Mouse (Mus musculus) neural tube, embryonic 11.5 days (tissue): ENCODE measurements around the gene Scp2. TPM values are rescaled to one million over a fixed set of nuclear protein-coding genes. Genes with fewer than 3 reads are reported as not detected.
"Not testable (repeated sequence)": the region's sequence is repeated elsewhere in the genome, so short reads cannot be mapped to it uniquely, and the experiment has no call there.

ENCODE experiments used
- ATAC-seq: fragments of 200-750 bp; cut with Nextera tagmentation; 2 replicates; pipeline ENCODE4 v1.8.0; 2017; ENCODE audit warnings: moderate number of reproducible peaks, mild to moderate bottlenecking, moderate TSS enrichment, moderate library complexity; ENCODE audit not compliant: insufficient read depth, low FRiP score, low TSS enrichment
- DNase-seq: peaks from one replicate; pipeline ENCODE4 v3.0.0-alpha.2; 2015; ENCODE audit warnings: low spot score
- H3K27ac ChIP-seq: fragments of 300-500 bp; sonication (generic); 2 replicates; pipeline ENCODE4 v1.5.1; 2014; ENCODE audit warnings: low read depth, mild to moderate bottlenecking, low read length
- H3K27me3 ChIP-seq: fragments of 300-500 bp; sonication (generic); 2 replicates; pipeline ENCODE4 v1.6.1; 2014; ENCODE audit warnings: mild to moderate bottlenecking, low read length, mixed read lengths; ENCODE audit not compliant: control insufficient read depth, insufficient read depth
- H3K36me3 ChIP-seq: fragments of 300-500 bp; sonication (generic); 2 replicates; pipeline ENCODE4 v1.6.1; 2014; ENCODE audit warnings: mild to moderate bottlenecking, low read length, moderate library complexity, mixed read lengths; ENCODE audit not compliant: control insufficient read depth, insufficient read depth
- H3K4me1 ChIP-seq: fragments of 300-500 bp; sonication (generic); 2 replicates; pipeline ENCODE4 v1.6.1; 2014; ENCODE audit warnings: low read length, mixed read lengths; ENCODE audit not compliant: control insufficient read depth, insufficient read depth
- H3K4me2 ChIP-seq: fragments of 300-500 bp; sonication (generic); 2 replicates; pipeline ENCODE4 v1.6.1; 2014; ENCODE audit warnings: low read depth, mild to moderate bottlenecking, moderate library complexity
- H3K4me3 ChIP-seq: fragments of 300-500 bp; sonication (generic); 2 replicates; pipeline ENCODE4 v1.5.1; 2014; ENCODE audit warnings: low read depth, low read length
- H3K9ac ChIP-seq: fragments of 300-500 bp; sonication (generic); 2 replicates; pipeline ENCODE4 v1.6.1; 2014; ENCODE audit warnings: mild to moderate bottlenecking, low read length
- H3K9me3 ChIP-seq: fragments of 300-500 bp; sonication (generic); 2 replicates; pipeline ENCODE4 v1.6.1; 2016; ENCODE audit warnings: low read length; ENCODE audit not compliant: control insufficient read depth
- WGBS: fragments of 180-500 bp; shearing (Covaris S2); extraction: QIAGEN DNeasy Blood & Tissue Kit; methylation state at CpG from one replicate; pipeline ENCODE4 v1.1.7; 2014; 5-methylcytosine and 5-hydroxymethylcytosine counted together
- polyA plus RNA-seq: library from polyadenylated mRNA; unstranded; fragments of >200 nt; fragmentation: Nextera tagmentation; extraction: Ambion mirVana; gene quantifications from 2 replicates; pipeline ENCODE4 v1.2.1, GENCODE M21; 2014

Gene Scp2
- polyA plus RNA-seq, 1 experiment from 2014 or later, result 202 TPM

DNA sequence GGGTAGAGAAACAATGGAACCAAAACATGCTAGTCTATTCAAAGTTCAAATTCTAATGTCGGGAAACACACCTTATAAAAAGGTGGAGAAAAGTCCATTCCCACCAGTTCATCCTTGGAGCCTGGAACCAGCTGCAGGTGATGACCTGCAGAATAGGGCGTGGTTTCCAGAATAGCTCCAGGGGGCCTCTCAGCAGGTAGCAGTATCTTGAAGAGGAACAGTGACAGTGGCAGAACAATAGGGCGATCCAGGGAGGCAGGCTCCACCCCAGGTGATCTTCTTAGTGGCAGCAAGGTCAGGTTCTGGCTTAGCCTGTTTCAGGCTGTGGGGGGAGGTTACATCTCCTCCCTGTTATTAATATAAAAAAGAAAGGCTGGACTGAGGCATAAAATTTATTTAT is 756 bp upstream of the Scp2 start:
- not testable (repeated sequence) for H3K4me2 ChIP-seq, H3K27ac ChIP-seq, DNase-seq, H3K27me3 ChIP-seq, H3K36me3 ChIP-seq, H3K9me3 ChIP-seq, H3K4me3 ChIP-seq, H3K4me1 ChIP-seq, ATAC-seq, H3K9ac ChIP-seq
- WGBS, result 39% methylated on average over 3 of the region's 3 CpGs

DNA sequence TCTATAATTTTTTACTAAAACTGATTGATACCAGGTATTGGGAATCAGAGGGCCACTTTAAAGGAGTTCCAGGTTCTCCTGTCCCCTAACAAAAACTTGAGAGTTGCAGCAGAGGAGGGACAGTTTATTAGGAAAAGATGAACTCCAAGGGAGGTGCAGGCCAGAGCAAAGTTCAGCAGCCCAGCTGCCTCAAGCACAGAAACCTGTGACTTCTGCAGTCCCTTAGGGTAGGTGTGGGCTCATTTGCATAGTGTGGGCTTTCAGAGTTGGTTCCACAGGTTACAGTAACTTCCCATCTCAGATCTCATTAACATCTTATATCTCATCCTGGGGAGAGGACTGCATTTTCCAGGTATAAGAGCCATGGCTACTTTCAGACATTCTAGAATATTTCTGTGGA is 1.0 kb downstream of the Scp2 start:
- H3K9me3 ChIP-seq, result no peaks in the 10 kb centered on the region
- DNase-seq, result no peak
- ATAC-seq, result no peak

DNA sequence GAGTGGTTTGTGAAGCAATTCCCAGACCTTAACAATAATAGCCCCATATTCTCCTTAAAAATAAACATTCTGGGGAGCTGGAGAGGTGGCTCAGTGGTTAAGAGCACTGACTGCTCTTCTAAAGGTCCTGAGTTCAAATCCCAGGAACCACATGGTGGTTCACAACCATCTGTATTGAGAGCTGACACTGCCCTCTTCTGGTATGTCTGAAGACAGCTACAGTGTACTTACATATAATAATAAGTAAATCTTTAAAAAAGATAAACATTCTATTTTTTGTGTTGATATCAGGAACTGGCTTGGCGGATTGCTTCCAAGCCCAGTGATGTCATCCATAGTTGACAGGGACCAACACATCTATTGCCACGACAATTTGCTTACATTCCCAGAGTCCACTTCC is 1.6 kb downstream of the Scp2 start:
- not testable (repeated sequence) for H3K9me3 ChIP-seq, DNase-seq, ATAC-seq, H3K27me3 ChIP-seq, H3K4me3 ChIP-seq, H3K36me3 ChIP-seq, H3K4me2 ChIP-seq, H3K9ac ChIP-seq, H3K27ac ChIP-seq, H3K4me1 ChIP-seq
- 92% methylated on average over 2 of the region's 2 CpGs for WGBS

More for the DNA sequence above, 1.0 kb downstream of the Scp2 start:
- Histone ChIP-seq H3K4me3 (no peak overlapping the region), H3K4me2 (no peak overlapping the region), H3K27me3 (no peaks in the 10 kb centered on the region), H3K9ac (no peak overlapping the region), H3K36me3 (no peaks in the 10 kb centered on the region), H3K27ac (no peak overlapping the region), H3K4me1 (no peaks in the 10 kb centered on the region)

DNA sequence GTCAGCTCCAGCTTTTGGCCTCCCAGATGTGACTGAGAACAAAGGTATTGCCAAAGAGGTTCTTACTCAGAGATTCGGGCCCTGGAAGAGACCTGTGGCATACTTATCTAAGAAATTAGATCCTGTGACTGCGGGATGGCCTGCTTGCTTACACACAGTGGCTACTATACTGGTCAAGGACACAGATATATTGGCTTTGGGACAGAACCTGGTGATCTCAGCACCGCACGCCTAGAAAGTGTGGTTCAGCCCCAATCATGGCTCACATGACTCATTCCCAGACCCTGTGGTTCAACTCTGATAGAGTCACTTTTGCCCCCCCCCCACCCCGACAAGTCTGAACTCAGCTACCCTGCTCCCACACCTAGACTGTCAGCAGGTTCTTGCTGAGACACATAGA is 7.9 kb downstream of the Scp2 start:
- WGBS, result 91% methylated on average over 5 of the region's 5 CpGs
- no peak overlapping the region for H3K4me3 ChIP-seq
- H3K9ac ChIP-seq, result no peak overlapping the region
- no peak for DNase-seq
- H3K4me1 ChIP-seq, result no peaks in the 10 kb centered on the region
- H3K36me3 ChIP-seq, result no peaks in the 10 kb centered on the region
- no peak overlapping the region for H3K27ac ChIP-seq
- no peak overlapping the region for H3K4me2 ChIP-seq
- no peaks in the 10 kb centered on the region for H3K27me3 ChIP-seq
- ATAC-seq, result no peak
- no peaks in the 10 kb centered on the region for H3K9me3 ChIP-seq

GRCm38 (mm10) chr4:108130452-108130851 is 14.3 kb downstream of the Scp2 start:
- WGBS, result 84% methylated on average over 3 of the region's 3 CpGs
- H3K27ac ChIP-seq, result no peak overlapping the region
- no peak for DNase-seq
- no peak overlapping the region for H3K9ac ChIP-seq
- H3K4me1 ChIP-seq, result no peaks in the 10 kb centered on the region
- no peaks in the 10 kb centered on the region for H3K9me3 ChIP-seq
- H3K36me3 ChIP-seq, result no peaks in the 10 kb centered on the region
- no peak for ATAC-seq
- no peak overlapping the region for H3K4me2 ChIP-seq
- no peak overlapping the region for H3K4me3 ChIP-seq
- no peaks in the 10 kb centered on the region for H3K27me3 ChIP-seq

GRCm38 (mm10) chr4:108128339-108128738 is 16.5 kb downstream of the Scp2 start:
- 93% methylated on average over 2 of the region's 2 CpGs for WGBS
- DNase-seq (no peak), ATAC-seq (no peak)
- Histone ChIP-seq H3K27me3 (no peaks in the 10 kb centered on the region), H3K9ac (no peak overlapping the region), H3K36me3 (no peaks in the 10 kb centered on the region), H3K27ac (no peak overlapping the region), H3K4me3 (no peak overlapping the region), H3K4me2 (no peak overlapping the region), H3K9me3 (no peaks in the 10 kb centered on the region), H3K4me1 (no peaks in the 10 kb centered on the region)

GRCm38 (mm10) chr4:108127516-108127915 is 17.3 kb downstream of the Scp2 start:
- Histone ChIP-seq H3K27me3 (no peaks in the 10 kb centered on the region), H3K4me2 (no peak overlapping the region), H3K27ac (no peak overlapping the region), H3K4me1 (no peaks in the 10 kb centered on the region), H3K36me3 (no peaks in the 10 kb centered on the region), H3K4me3 (no peak overlapping the region), H3K9ac (no peak overlapping the region), H3K9me3 (no peaks in the 10 kb centered on the region)
- DNase-seq (no peak), ATAC-seq (no peak)
- 88% methylated on average over 5 of the region's 5 CpGs for whole genome bisulfite sequencing

DNA sequence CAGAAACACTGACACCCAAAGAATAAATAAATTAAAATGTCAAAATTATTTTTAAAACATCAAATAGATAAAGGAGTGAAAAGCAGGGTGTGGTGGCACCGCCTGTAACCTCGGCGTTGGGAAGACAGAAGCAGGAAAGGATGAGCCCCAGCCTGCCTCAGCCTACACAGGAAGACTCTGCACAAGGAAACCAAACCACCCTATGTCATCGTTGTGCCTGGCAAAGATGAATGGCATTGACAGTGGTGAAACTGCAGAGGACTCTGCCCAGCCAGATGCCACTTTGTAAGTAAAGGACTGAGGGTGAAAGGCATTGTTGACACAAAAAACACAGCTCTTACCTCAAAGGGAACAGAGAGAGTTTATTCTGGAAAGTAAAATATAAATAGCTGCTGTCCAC is 18.5 kb downstream of the Scp2 start:
- no peak for ATAC-seq
- DNase-seq, result no peak
- H3K9ac ChIP-seq, result no peak overlapping the region
- no peaks in the 10 kb centered on the region for H3K4me1 ChIP-seq
- no peaks in the 10 kb centered on the region for H3K27me3 ChIP-seq
- H3K27ac ChIP-seq, result no peak overlapping the region
- no peaks in the 10 kb centered on the region for H3K9me3 ChIP-seq
- 81% methylated on average over 4 of the region's 4 CpGs for WGBS
- no peak overlapping the region for H3K4me3 ChIP-seq
- H3K36me3 ChIP-seq, result no peaks in the 10 kb centered on the region
- H3K4me2 ChIP-seq, result no peak overlapping the region

GRCm38 (mm10) chr4:108124104-108124503 is 20.7 kb downstream of the Scp2 start:
- H3K9me3 ChIP-seq, result no peaks in the 10 kb centered on the region
- DNase-seq (no peak), ATAC-seq (no peak)
- no peak overlapping the region for H3K4me3 ChIP-seq
- H3K9ac ChIP-seq, result no peak overlapping the region
- 93% methylated on average over 1 of the region's 1 CpGs for WGBS
- no peak overlapping the region for H3K27ac ChIP-seq
- H3K4me1 ChIP-seq, result no peaks in the 10 kb centered on the region
- H3K36me3 ChIP-seq, result no peaks in the 10 kb centered on the region
- H3K27me3 ChIP-seq, result no peaks in the 10 kb centered on the region
- H3K4me2 ChIP-seq, result no peak overlapping the region
